Mouse (Mus musculus): ENCODE measurements around the gene Ccdc173. TPM values are rescaled to one million over a fixed set of nuclear protein-coding genes. Genes with fewer than 3 reads are reported as not detected.

Ccdc173 gene
- polyA plus RNA-seq, 1 experiment from 2014 or later = 1.4 TPM

GRCm38 (mm10) chr2:69712171-69712570 is 77.2 kb downstream of the Ccdc173 start:
- H3K36me3 ChIP-seq (ENCODE audit: insufficient read depth, low read length) = no peaks in the 10 kb centered on the region
- no peak for ATAC-seq (ENCODE audit: low FRiP score, low TSS enrichment)
- peak overlapping the region; percentile 69; the same call in 1 of the 2 replicates for H3K4me2 ChIP-seq (replicated peaks; ENCODE audit: low read depth, low read length)
- H3K27me3 ChIP-seq (ENCODE audit: insufficient read depth, low read length) = no peaks in the 10 kb centered on the region
- no peak overlapping the region for H3K4me3 ChIP-seq (ENCODE audit: low read length)
- WGBS = 79% methylated on average over 14 of the region's 14 CpGs
- H3K9ac ChIP-seq (replicated peaks; ENCODE audit: low read length) = no peak overlapping the region
- H3K9me3 ChIP-seq (ENCODE audit: low read length) = no peaks in the 10 kb centered on the region
- no peaks in the 10 kb centered on the region for H3K4me1 ChIP-seq (ENCODE audit: insufficient read depth, low read length)
- H3K27ac ChIP-seq (ENCODE audit: low read length) = no peak overlapping the region

Other genes starting within 250 kb of the Ccdc173 start
- 21.4 and 23.0 TPM in 2 replicates for gene Lrp2, start 203.5 kb downstream of the Ccdc173 start, polyA plus RNA-seq (2015; fragmentation: Nextera tagmentation; extraction: Ambion mirVana)
- gene Bbs5, start 142.4 kb downstream of the Ccdc173 start, polyA plus RNA-seq (2015; fragmentation: Nextera tagmentation; extraction: Ambion mirVana) = 16.1 and 19.9 TPM in 2 replicates
- gene Klhl41, start 119.5 kb downstream of the Ccdc173 start, polyA plus RNA-seq (2015; fragmentation: Nextera tagmentation; extraction: Ambion mirVana) = 0.86 and 1.1 TPM in 2 replicates
- 12.4 and 14.1 TPM in 2 replicates for gene Fastkd1, start 76.1 kb downstream of the Ccdc173 start, polyA plus RNA-seq (2015; fragmentation: Nextera tagmentation; extraction: Ambion mirVana)
- 130 and 139 TPM in 2 replicates for gene Ppig, start 67.0 kb downstream of the Ccdc173 start, polyA plus RNA-seq (2015; fragmentation: Nextera tagmentation; extraction: Ambion mirVana)
- gene Phospho2, start within 50 bp of the Ccdc173 start, polyA plus RNA-seq (2015; fragmentation: Nextera tagmentation; extraction: Ambion mirVana) = 24.5 and 24.9 TPM in 2 replicates
- 29.9 and 31.5 TPM in 2 replicates for gene Klhl23, start 32.4 kb upstream of the Ccdc173 start, polyA plus RNA-seq (2015; fragmentation: Nextera tagmentation; extraction: Ambion mirVana)
- 296 and 313 TPM in 2 replicates for gene Ssb, start 72.0 kb upstream of the Ccdc173 start, polyA plus RNA-seq (2015; fragmentation: Nextera tagmentation; extraction: Ambion mirVana)
- 38.3 and 39.9 TPM in 2 replicates for gene Mettl5, start 96.0 kb upstream of the Ccdc173 start, polyA plus RNA-seq (2015; fragmentation: Nextera tagmentation; extraction: Ambion mirVana)
- gene Ubr3, start 107.7 kb upstream of the Ccdc173 start, polyA plus RNA-seq (2015; fragmentation: Nextera tagmentation; extraction: Ambion mirVana) = 12.7 and 14.1 TPM in 2 replicates
- gene Myo3b, start 249.6 kb upstream of the Ccdc173 start, polyA plus RNA-seq (2015; fragmentation: Nextera tagmentation; extraction: Ambion mirVana) = 0.69 and 0.78 TPM in 2 replicates